Mouse (Mus musculus) urinary bladder, postnatal 25 days (tissue): ENCODE data around the gene Pkhd1.

Experiments used
- DNase-seq: peaks from one replicate; pipeline ENCODE4 v3.0.0; 2022; ENCODE audit warnings: low spot score

Pkhd1 gene

GRCm38 (mm10) chr1:20617849-20618530, at the start of gene Pkhd1:
Pkhd1 (minus strand) TSS chr1:20618064.
- DNase-seq, result peak; percentile 11

- DNase-seq, result no peak
Measured at GRCm38 (mm10) chr1:20667567-20667966, 49.7 kb upstream of the Pkhd1 start.

GRCm38 (mm10) chr1:20666233-20666632, 48.4 kb upstream of the Pkhd1 start:
- no peak for DNase-seq

GRCm38 (mm10) chr1:20655085-20655484, 37.2 kb upstream of the Pkhd1 start:
- DNase-seq, result no peak

GRCm38 (mm10) chr1:20653513-20654506, 35.9 kb upstream of the Pkhd1 start:
- no peak for DNase-seq

- DNase-seq, result no peak
Measured at GRCm38 (mm10) chr1:20634856-20635255, 17.0 kb upstream of the Pkhd1 start.

- DNase-seq, result no peak
Measured at GRCm38 (mm10) chr1:20633276-20633869, 15.5 kb upstream of the Pkhd1 start.

- no peak for DNase-seq
Measured at GRCm38 (mm10) chr1:20624564-20624963, 6.7 kb upstream of the Pkhd1 start.

GRCm38 (mm10) chr1:20623375-20623774, 5.5 kb upstream of the Pkhd1 start:
- DNase-seq, result no peak

- DNase-seq, result no peak
Measured at GRCm38 (mm10) chr1:20620611-20621010, 2.7 kb upstream of the Pkhd1 start.

GRCm38 (mm10) chr1:20619363-20619762, 1.5 kb upstream of the Pkhd1 start:
- peak; percentile 6 for DNase-seq

- DNase-seq, result peak; percentile 43
Measured at GRCm38 (mm10) chr1:20612643-20613042, 5.2 kb downstream of the Pkhd1 start.

- no peak for DNase-seq
Measured at GRCm38 (mm10) chr1:20605489-20605888, 12.4 kb downstream of the Pkhd1 start.

- no peak for DNase-seq
Measured at GRCm38 (mm10) chr1:20590488-20590887, 27.4 kb downstream of the Pkhd1 start.

GRCm38 (mm10) chr1:20571469-20571868, 46.4 kb downstream of the Pkhd1 start:
- DNase-seq, result no peak

- no peak for DNase-seq
Measured at GRCm38 (mm10) chr1:20569430-20569829, 48.4 kb downstream of the Pkhd1 start.

GRCm38 (mm10) chr1:20558443-20558842, 59.4 kb downstream of the Pkhd1 start:
- no peak for DNase-seq

GRCm38 (mm10) chr1:20554398-20554797, 63.5 kb downstream of the Pkhd1 start:
- peak; percentile 14 for DNase-seq

GRCm38 (mm10) chr1:20551334-20551733, 66.5 kb downstream of the Pkhd1 start:
- DNase-seq, result no peak

GRCm38 (mm10) chr1:20544526-20544925, 73.3 kb downstream of the Pkhd1 start:
- no peak for DNase-seq

- peak; percentile 31 for DNase-seq
Measured at GRCm38 (mm10) chr1:20513364-20514084, 104.3 kb downstream of the Pkhd1 start.

- DNase-seq, result no peak
Measured at GRCm38 (mm10) chr1:20498965-20499364, 118.9 kb downstream of the Pkhd1 start.
